Mouse (Mus musculus) MEL (cell line): ENCODE results near the gene Tmem170b. TPM values are rescaled to one million over a fixed set of nuclear protein-coding genes. Genes with fewer than 3 reads are reported as not detected.

Experiments
- DNase-seq: peaks from one replicate; pipeline ENCODE4 v3.0.0; 2011; ENCODE audit warnings: low read depth, low spot score
- H3K27ac ChIP-seq: 2 replicates; pipeline ENCODE4 v1.5.1; 2012; ENCODE audit warnings: low read depth, mild to moderate bottlenecking, control low read depth, low read length, moderate library complexity; ENCODE audit not compliant: control insufficient read depth
- H3K27me3 ChIP-seq, 2 experiments: fragments of 150-350 bp in 1 of 2; sonication (generic) in 1 of 2; 2 replicates each; pipeline ENCODE4 v1.6.1; 2012; ENCODE audit warnings: low read length in 2 of 2, mild to moderate bottlenecking in 2 of 2, improper control_type of control experiment in 1 of 2, moderate library complexity in 1 of 2; ENCODE audit not compliant: insufficient read depth in 2 of 2, control insufficient read depth in 1 of 2
- H3K36me3 ChIP-seq, 2 experiments: 2 replicates each; pipeline ENCODE4 v1.6.1; 2012 to 2014; ENCODE audit warnings: low read length in 2 of 2, improper control_type of control experiment in 1 of 2, inconsistent platforms in 1 of 2, mild to moderate bottlenecking in 1 of 2; ENCODE audit not compliant: insufficient read depth in 2 of 2, control insufficient read depth in 1 of 2
- H3K4me1 ChIP-seq, 2 experiments: fragments of 150-350 bp in 1 of 2; sonication (generic) in 1 of 2; 2 replicates each; pipeline ENCODE4 v1.6.1; 2012; ENCODE audit warnings: low read length in 2 of 2, improper control_type of control experiment in 1 of 2, mild to moderate bottlenecking in 1 of 2; ENCODE audit not compliant: insufficient read depth in 2 of 2, control insufficient read depth in 1 of 2
- H3K4me3 ChIP-seq, 2 experiments: fragments of 150-350 bp in 1 of 2; sonication (generic) in 1 of 2; 2 replicates each; pipeline ENCODE4 v1.5.1; 2012; ENCODE audit warnings: low read depth in 2 of 2, low read length in 2 of 2, mild to moderate bottlenecking in 2 of 2, moderate library complexity in 2 of 2, control low read depth in 1 of 2, improper control_type of control experiment in 1 of 2; ENCODE audit not compliant: control insufficient read depth in 1 of 2, insufficient read depth in 1 of 2
- H3K79me2 ChIP-seq: 2 replicates; pipeline ENCODE4 v1.6.1; 2012; ENCODE audit warnings: mild to moderate bottlenecking, low read length, moderate library complexity; ENCODE audit not compliant: control insufficient read depth, poor library complexity, insufficient read depth
- H3K9ac ChIP-seq: 2 replicates; pipeline ENCODE4 v1.6.1; 2012; ENCODE audit warnings: low read depth, mild to moderate bottlenecking, control low read depth, low read length, moderate library complexity; ENCODE audit not compliant: control insufficient read depth, poor library complexity, severe bottlenecking
- H3K9me3 ChIP-seq: fragments of 150-350 bp; sonication (generic); replicated peaks from 2 replicates; pipeline ENCODE4 v1.6.1; 2012; ENCODE audit warnings: mild to moderate bottlenecking, low read length, improper control_type of control experiment, moderate library complexity; ENCODE audit not compliant: insufficient read depth
- CHD1 ChIP-seq: IDR thresholded peaks from 2 replicates; pipeline ENCODE4 v1.6.1; 2012; ENCODE audit warnings: low read depth, mild to moderate bottlenecking, inconsistent platforms, low read length, improper control_type of control experiment
- E2F4 ChIP-seq: IDR thresholded peaks from 2 replicates; pipeline ENCODE4 v1.6.1; 2011; ENCODE audit warnings: low read depth, low read length, improper control_type of control experiment, borderline replicate concordance
- ELF1 ChIP-seq: IDR thresholded peaks from 2 replicates; pipeline ENCODE4 v1.6.1; 2014; ENCODE audit warnings: low read depth, mild to moderate bottlenecking, inconsistent platforms, low read length, improper control_type of control experiment, moderate library complexity
- GATA1 ChIP-seq: IDR thresholded peaks from 2 replicates; pipeline ENCODE4 v1.6.1; 2011; ENCODE audit warnings: low read depth, low read length, improper control_type of control experiment
- HCFC1 ChIP-seq: IDR thresholded peaks from 2 replicates; pipeline ENCODE4 v1.6.1; 2012; ENCODE audit warnings: low read depth, mild to moderate bottlenecking, inconsistent platforms, low read length, improper control_type of control experiment, moderate library complexity
- MAX ChIP-seq: IDR thresholded peaks from 2 replicates; pipeline ENCODE4 v1.6.1; 2011; ENCODE audit warnings: low read length, improper control_type of control experiment
- MYC ChIP-seq: IDR thresholded peaks from 2 replicates; pipeline ENCODE4 v1.6.1; 2011; ENCODE audit warnings: low read depth, mild to moderate bottlenecking, low read length, improper control_type of control experiment, moderate library complexity
- POLR2A ChIP-seq, 2 experiments: IDR thresholded peaks; 2 replicates each; pipeline ENCODE4 v1.6.1; 2011 to 2012; ENCODE audit warnings: low read length in 2 of 2, mild to moderate bottlenecking in 2 of 2, control low read depth in 1 of 2, improper control_type of control experiment in 1 of 2, low read depth in 1 of 2, moderate library complexity in 1 of 2; ENCODE audit not compliant: control insufficient read depth in 1 of 2, insufficient read depth in 1 of 2, poor library complexity in 1 of 2
- POLR2AphosphoS2 ChIP-seq: IDR thresholded peaks from 2 replicates; pipeline ENCODE4 v1.6.1; 2011; ENCODE audit warnings: low read length, improper control_type of control experiment
- POLR2AphosphoS5 ChIP-seq: IDR thresholded peaks from 2 replicates; pipeline ENCODE4 v1.6.1; 2012; ENCODE audit warnings: low read depth, borderline replicate concordance, mild to moderate bottlenecking, inconsistent platforms, low read length, moderate library complexity, mixed read lengths
- RAD21 ChIP-seq: IDR thresholded peaks from 2 replicates; pipeline ENCODE4 v1.6.1; 2011; ENCODE audit warnings: mild to moderate bottlenecking, low read depth, low read length, improper control_type of control experiment
- SMC3 ChIP-seq: IDR thresholded peaks from 2 replicates; pipeline ENCODE4 v1.6.1; 2011; ENCODE audit warnings: low read depth, low read length, improper control_type of control experiment
- TAL1 ChIP-seq: IDR thresholded peaks from 2 replicates; pipeline ENCODE4 v1.6.1; 2012; ENCODE audit warnings: mild to moderate bottlenecking, inconsistent platforms, low read length, moderate library complexity, mixed read lengths
- TBP ChIP-seq: IDR thresholded peaks from 2 replicates; pipeline ENCODE4 v1.8.0; 2011; ENCODE audit warnings: low read depth, low read length, improper control_type of control experiment
- UBTF ChIP-seq: IDR thresholded peaks from 2 replicates; pipeline ENCODE4 v1.6.1; 2012; ENCODE audit warnings: low read depth, mild to moderate bottlenecking, inconsistent platforms, low read length, improper control_type of control experiment, moderate library complexity, borderline replicate concordance; ENCODE audit not compliant: insufficient read depth
- USF1 ChIP-seq: IDR thresholded peaks from 2 replicates; pipeline ENCODE4 v1.6.1; 2014; ENCODE audit warnings: low read depth, mild to moderate bottlenecking, inconsistent platforms, low read length, improper control_type of control experiment, moderate library complexity
- USF2 ChIP-seq, 2 experiments: IDR thresholded peaks; 2 replicates each; pipeline ENCODE4 v1.6.1; 2011 to 2012; ENCODE audit warnings: improper control_type of control experiment in 2 of 2, low read length in 2 of 2, borderline replicate concordance in 1 of 2, inconsistent platforms in 1 of 2, low read depth in 1 of 2, mild to moderate bottlenecking in 1 of 2; ENCODE audit not compliant: insufficient read depth in 1 of 2
- ZMIZ1 ChIP-seq: IDR thresholded peaks from 2 replicates; pipeline ENCODE4 v1.6.1; 2012; ENCODE audit warnings: low read depth, mild to moderate bottlenecking, inconsistent platforms, low read length, improper control_type of control experiment, moderate library complexity
- polyA plus RNA-seq, 2 experiments: library from polyadenylated mRNA; stranded (reverse) in 1 of 2; unstranded in 1 of 2; fragments of >175 nt in 1 of 2; fragments of >200 nt in 1 of 2; gene quantifications; 2 replicates each; pipeline versions ENCODE4 v1.2.1 to v1.2.4; 2012; ENCODE audit warnings: low replicate concordance in 2 of 2, low read depth in 1 of 2; ENCODE audit not compliant: insufficient read length in 2 of 2, insufficient read depth in 1 of 2, missing spikeins in 1 of 2
- total RNA-seq: library from RNA; depleted of rRNA; stranded (reverse); fragments of 300-350 nt; gene quantifications from 2 replicates; pipeline ENCODE4 v1.2.3, GENCODE M21; 2012

Gene Tmem170b
- total and polyA plus RNA-seq, 3 experiments = 5.2 to 7.0 TPM; not detected in 1

DNA sequence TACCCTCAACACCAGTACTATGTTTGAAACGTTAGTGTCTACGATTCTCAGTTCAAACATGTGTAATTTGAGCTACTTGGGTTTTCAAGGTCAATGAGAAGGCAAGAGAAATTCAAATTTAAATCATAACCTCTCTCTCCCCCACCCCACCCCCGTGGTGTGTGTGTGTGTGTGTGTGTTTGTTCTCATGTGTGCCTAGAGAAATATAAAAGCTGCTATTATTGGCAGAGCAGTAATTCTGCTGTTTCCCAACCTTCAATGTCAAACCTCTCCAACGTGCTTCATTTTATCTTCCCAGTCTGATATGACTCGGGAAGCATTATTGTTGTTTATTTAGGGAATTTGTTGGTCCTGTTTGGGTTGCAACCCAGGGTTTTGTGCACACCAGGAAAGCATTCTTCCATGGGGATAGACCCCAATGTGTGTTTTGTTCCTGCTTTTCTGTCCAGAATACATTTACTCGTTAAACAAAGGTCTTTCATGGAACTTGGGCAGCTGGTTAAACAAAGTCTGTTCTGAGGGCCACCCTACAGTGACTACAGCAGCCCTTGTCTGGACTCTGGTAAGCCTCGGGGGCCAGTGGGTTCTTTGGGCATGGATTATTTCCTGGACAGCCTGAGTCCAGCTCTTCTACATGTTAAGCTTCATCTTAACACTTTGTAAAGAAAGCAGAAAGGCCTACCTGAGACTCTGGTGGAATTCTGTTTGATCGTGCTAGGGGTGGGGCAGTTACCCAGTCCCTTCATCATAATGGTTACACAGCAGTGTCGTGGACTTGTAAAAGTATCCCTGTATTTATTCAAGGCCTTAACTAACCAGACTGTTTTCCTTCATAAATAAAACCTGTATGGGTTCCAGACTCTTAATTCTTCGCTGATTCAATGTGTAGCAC lies 39.1 kb downstream of the Tmem170b start:
- TF ChIP-seq MAX = no peak
- TF ChIP-seq E2F4 = no peak
- no peak overlapping the region for H3K4me3 ChIP-seq
- no peaks in the 10 kb centered on the region for H3K79me2 ChIP-seq
- H3K27ac ChIP-seq = no peak overlapping the region
- H3K36me3 ChIP-seq = no peaks in the 10 kb centered on the region
- H3K9me3 ChIP-seq = no peaks in the 10 kb centered on the region
- no peaks in the 10 kb centered on the region for H3K4me1 ChIP-seq
- no peak for DNase-seq
- no peaks in the 10 kb centered on the region for H3K27me3 ChIP-seq
- no peak overlapping the region for H3K9ac ChIP-seq

DNA sequence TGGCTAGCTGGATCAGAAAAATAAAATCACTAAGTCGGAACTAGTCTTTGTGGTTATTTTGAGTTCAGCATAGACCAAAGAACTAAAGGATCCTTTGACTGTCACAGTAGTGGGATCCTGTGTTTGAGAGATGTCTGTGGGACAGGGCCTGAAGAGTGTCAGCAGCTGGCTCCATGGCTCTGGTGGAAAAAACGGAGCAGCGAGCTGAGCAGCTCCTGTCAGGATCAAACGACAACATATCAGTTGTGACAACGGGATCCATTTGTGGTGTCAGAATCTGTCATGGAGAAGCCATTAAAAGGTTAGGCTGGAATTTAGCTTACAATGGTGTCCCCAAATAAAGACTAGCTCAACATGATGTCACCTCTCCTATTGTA lies 39.8 kb downstream of the Tmem170b start:
- Histone ChIP-seq H3K27me3 (no peaks in the 10 kb centered on the region), H3K36me3 (no peaks in the 10 kb centered on the region), H3K9me3 (no peaks in the 10 kb centered on the region)
- DNase-seq = no peak
- TF ChIP-seq ELF1 = no peak
- TF ChIP-seq SMC3 = no peak
- TF ChIP-seq USF1 = no peak
- no peak for TF ChIP-seq POLR2A (IDR thresholded peaks at IDR 0.05; ENCODE audit: control insufficient read depth in 1 of 2, insufficient read depth in 1 of 2, low read depth in 1 of 2, low read length in 2 of 2, poor library complexity in 1 of 2)
- no peak for TF ChIP-seq TAL1
- TF ChIP-seq ZMIZ1 = no peak
- no peak for TF ChIP-seq GATA1
- TF ChIP-seq TBP = no peak
- no peak for TF ChIP-seq CHD1
- no peak for TF ChIP-seq POLR2AphosphoS5
- TF ChIP-seq USF2 (IDR thresholded peaks at IDR 0.05; ENCODE audit: borderline replicate concordance in 1 of 2, insufficient read depth in 1 of 2, low read depth in 1 of 2, low read length in 2 of 2) = no peak
- no peak for TF ChIP-seq MYC
- TF ChIP-seq POLR2AphosphoS2 = no peak
- TF ChIP-seq RAD21 = no peak
- no peak for TF ChIP-seq HCFC1
- no peak for TF ChIP-seq UBTF
- TF ChIP-seq, all 39 proteins: peak for 0
- Histone ChIP-seq H3K27ac (no peak overlapping the region), H3K4me3 (no peak overlapping the region), H3K79me2 (no peaks in the 10 kb centered on the region), H3K4me1 (no peaks in the 10 kb centered on the region), H3K9ac (no peak overlapping the region)
